Mouse (Mus musculus) kidney, embryonic 14.5 days (tissue): ENCODE measurements around the gene Gna15. TPM values are rescaled to one million over a fixed set of nuclear protein-coding genes. Genes with fewer than 3 reads are reported as not detected.

Source experiments
- ATAC-seq: fragments of 200-750 bp; cut with Nextera tagmentation; 2 replicates; pipeline ENCODE4 v1.8.0; 2017; ENCODE audit warnings: moderate number of reproducible peaks, mild to moderate bottlenecking, moderate TSS enrichment, moderate library complexity; ENCODE audit not compliant: low FRiP score, low TSS enrichment
- H3K27ac ChIP-seq: fragments of 300-500 bp; sonication (generic); 2 replicates; pipeline ENCODE4 v1.5.1; 2014; ENCODE audit warnings: low read depth, mild to moderate bottlenecking, low read length, moderate library complexity, mixed read lengths
- H3K27me3 ChIP-seq: fragments of 300-500 bp; sonication (generic); 2 replicates; pipeline ENCODE4 v1.6.1; 2014; ENCODE audit warnings: mild to moderate bottlenecking, low read length; ENCODE audit not compliant: control insufficient read depth, insufficient read depth
- H3K36me3 ChIP-seq: fragments of 300-500 bp; sonication (generic); 2 replicates; pipeline ENCODE4 v1.6.1; 2014; ENCODE audit warnings: low read length, mixed read lengths; ENCODE audit not compliant: control insufficient read depth, insufficient read depth
- H3K4me1 ChIP-seq: fragments of 300-500 bp; sonication (generic); 2 replicates; pipeline ENCODE4 v1.6.1; 2014; ENCODE audit warnings: low read length, mixed read lengths; ENCODE audit not compliant: control insufficient read depth, insufficient read depth
- H3K4me2 ChIP-seq: fragments of 300-500 bp; sonication (generic); replicated peaks from 2 replicates; pipeline ENCODE4 v1.6.1; 2014; ENCODE audit warnings: low read depth, mild to moderate bottlenecking, low read length
- H3K4me3 ChIP-seq: fragments of 300-500 bp; sonication (generic); 2 replicates; pipeline ENCODE4 v1.5.1; 2014; ENCODE audit warnings: mild to moderate bottlenecking, low read length
- H3K9ac ChIP-seq: fragments of 300-500 bp; sonication (generic); 2 replicates; pipeline ENCODE4 v1.6.1; 2014; ENCODE audit warnings: low read depth, mild to moderate bottlenecking, low read length, moderate library complexity
- H3K9me3 ChIP-seq: fragments of 300-500 bp; sonication (generic); 2 replicates; pipeline ENCODE4 v1.6.1; 2016; ENCODE audit warnings: low read length; ENCODE audit not compliant: control insufficient read depth
- WGBS: fragments of 180-500 bp; shearing (Covaris S2); extraction: QIAGEN DNeasy Blood & Tissue Kit; methylation state at CpG from one replicate; pipeline ENCODE4 v1.1.7; 2014; 5-methylcytosine and 5-hydroxymethylcytosine counted together
- polyA plus RNA-seq: library from polyadenylated mRNA; unstranded; fragments of >200 nt; fragmentation: Nextera tagmentation; extraction: Ambion mirVana; gene quantifications from 2 replicates; pipeline ENCODE4 v1.2.1, GENCODE M21; 2014

Gna15 gene
- 0.23 and 0.60 TPM in 2 replicates for polyA plus RNA-seq

DNA sequence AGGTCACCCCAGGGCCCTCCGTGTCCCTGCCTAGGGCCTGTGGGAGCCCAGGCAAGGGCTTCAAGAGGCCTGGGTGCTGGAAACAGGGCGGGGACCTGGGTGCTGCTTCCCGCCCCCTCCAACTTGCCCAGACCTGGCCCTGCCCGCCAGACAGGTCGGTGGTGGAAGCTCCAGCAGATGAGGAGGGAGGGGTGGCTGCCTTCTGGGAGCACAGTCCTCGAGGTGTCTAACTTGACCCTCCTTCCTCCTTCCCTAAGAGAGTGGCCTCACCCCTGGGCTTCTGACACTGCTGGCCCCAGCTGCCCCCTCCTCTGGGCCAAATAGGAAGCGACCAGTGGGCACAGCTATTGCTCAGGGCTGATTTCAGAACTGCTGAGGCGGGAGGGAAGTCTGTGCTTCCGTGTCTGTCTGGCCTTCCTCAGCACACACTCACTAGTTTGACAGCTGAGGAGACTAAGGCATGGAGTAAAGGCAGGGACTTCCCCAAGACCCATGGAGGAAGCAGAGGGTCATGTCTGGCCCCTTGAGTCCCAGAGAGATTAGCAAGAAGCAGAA lies at the start of gene Gna15:
Gene Gna15 (minus strand): TSS at position 175 of the 555 bp plus-strand sequence.
- no peak within 1 kb of the TSS for H3K4me2 ChIP-seq
- peaks cover 4% of the 10 kb centered on the region; the same call in 1 of the 2 replicates for H3K27me3 ChIP-seq
- H3K4me3 ChIP-seq: no peak within 1 kb of the TSS
- 0 out of 2 replicates have a peak within 1 kb of the TSS, but pooled peaks have one; percentile 7 for H3K9ac ChIP-seq
- H3K27ac ChIP-seq: no peak within 1 kb of the TSS
- no peaks in the 10 kb centered on the region for H3K4me1 ChIP-seq
- ATAC-seq: 0 out of 2 replicates have a peak, but pooled peaks have one; percentile 17
- H3K9me3 ChIP-seq: no peaks in the 10 kb centered on the region
- WGBS: 24% methylated on average over 9 of the region's 9 CpGs
- H3K36me3 ChIP-seq: peaks cover 6% of the 10 kb centered on the region; the same call in 1 of the 2 replicates

DNA sequence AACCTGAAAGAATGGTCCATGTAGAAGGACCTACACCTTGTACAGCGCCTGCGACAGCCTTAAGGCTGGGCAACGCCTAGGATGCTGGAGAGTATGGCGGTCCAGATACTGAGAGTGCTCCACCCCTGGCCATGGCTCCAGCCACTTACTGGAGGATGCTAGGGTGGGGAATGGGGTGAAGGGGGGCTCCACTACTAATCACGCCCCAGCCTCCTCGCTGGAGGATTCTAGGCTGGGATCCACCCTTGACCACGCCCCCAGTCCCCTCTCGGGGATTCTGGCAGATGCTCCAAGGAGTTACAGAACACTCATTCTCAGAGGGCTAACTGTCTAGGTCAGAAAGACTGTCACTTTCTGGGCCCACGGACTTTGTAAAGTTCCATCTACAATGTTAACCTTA lies 49.0 kb upstream of the Gna15 start:
- ATAC-seq: no peak
- H3K36me3 ChIP-seq: no peaks in the 10 kb centered on the region
- H3K9me3 ChIP-seq: no peaks in the 10 kb centered on the region
- peak overlapping the region; percentile 39 for H3K4me2 ChIP-seq
- 12% methylated on average over 9 of the region's 9 CpGs for WGBS
- H3K4me1 ChIP-seq: peaks cover 71% of the 10 kb centered on the region
- H3K27ac ChIP-seq: peak overlapping the region; percentile 59; the same call in 1 of the 2 replicates
- H3K27me3 ChIP-seq: peaks cover 6% of the 10 kb centered on the region; the same call in 1 of the 2 replicates
- no peak overlapping the region; the same call in 1 of the 2 replicates for H3K9ac ChIP-seq
- peak overlapping the region; percentile 8; the same call in 1 of the 2 replicates for H3K4me3 ChIP-seq

DNA sequence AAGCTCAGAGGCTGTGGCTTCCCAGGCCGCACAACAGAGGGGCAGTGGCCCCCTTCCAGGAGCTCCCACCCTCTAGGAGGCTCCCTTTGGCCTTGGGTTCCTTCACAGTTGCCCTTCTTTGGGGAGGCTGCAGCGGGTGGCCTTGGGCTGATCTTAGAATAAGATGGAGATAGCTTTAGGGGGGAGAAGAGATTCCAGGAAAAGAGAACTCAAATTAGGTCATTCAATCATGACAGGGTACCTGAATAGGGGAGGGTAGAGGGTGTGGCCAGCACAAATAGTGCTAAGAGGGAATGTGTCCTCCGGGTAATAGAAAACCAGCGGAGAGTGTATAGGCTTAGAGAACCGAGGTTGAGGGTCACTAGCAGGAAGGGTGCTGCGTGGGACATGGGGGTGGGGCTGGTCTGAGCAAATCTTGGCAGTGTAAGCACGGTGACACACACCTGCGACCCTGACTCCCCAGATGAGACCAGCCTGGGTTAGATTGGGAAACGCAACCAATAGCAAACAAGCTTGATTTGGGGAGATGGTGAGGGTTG lies 48.2 kb upstream of the Gna15 start:
- Histone ChIP-seq H3K4me3 (peak overlapping the region; percentile 22; the same call in 1 of the 2 replicates), H3K9me3 (no peaks in the 10 kb centered on the region), H3K4me2 (peak overlapping the region; percentile 39), H3K27ac (peak overlapping the region; percentile 83; the same call in 1 of the 2 replicates), H3K4me1 (peaks cover 73% of the 10 kb centered on the region), H3K36me3 (no peaks in the 10 kb centered on the region), H3K27me3 (peaks cover 3% of the 10 kb centered on the region; the same call in 1 of the 2 replicates), H3K9ac (peak overlapping the region; percentile 28; the same call in 1 of the 2 replicates)
- WGBS: 2% methylated on average over 9 of the region's 9 CpGs
- peak; percentile 1; the same call in 1 of the 2 replicates for ATAC-seq

DNA sequence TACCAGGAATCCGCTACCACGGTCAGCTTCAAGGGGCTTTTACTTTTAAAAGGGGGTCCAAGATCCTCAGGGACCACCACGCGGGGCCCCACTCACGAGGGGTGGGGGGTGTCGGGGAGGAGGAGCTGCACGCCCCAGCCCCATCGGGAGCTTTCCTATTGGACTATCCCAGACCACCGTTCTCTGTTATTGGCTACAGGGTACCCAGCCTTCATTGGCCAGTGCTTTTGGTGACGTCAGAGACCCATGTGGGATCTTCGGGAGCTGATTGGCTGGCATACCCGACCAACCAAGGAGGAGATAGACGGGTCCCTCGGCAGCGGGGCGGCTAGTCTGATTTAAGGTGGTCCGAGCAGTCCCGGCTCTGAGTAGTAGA lies 47.5 kb upstream of the Gna15 start:
- Histone ChIP-seq H3K27me3 (0 out of 2 replicates have a peak, but pooled peaks cover 3% of the 10 kb centered on the region), H3K4me3 (peak overlapping the region; percentile 25), H3K9ac (peak overlapping the region; percentile 2; the same call in 1 of the 2 replicates), H3K27ac (peak overlapping the region; percentile 90; the same call in 1 of the 2 replicates), H3K9me3 (no peaks in the 10 kb centered on the region), H3K4me2 (peak overlapping the region; percentile 61), H3K4me1 (peaks cover 70% of the 10 kb centered on the region), H3K36me3 (peaks cover 2% of the 10 kb centered on the region)
- ATAC-seq: peak; percentile 89
- WGBS: under 1% methylated on average over 18 of the region's 18 CpGs

DNA sequence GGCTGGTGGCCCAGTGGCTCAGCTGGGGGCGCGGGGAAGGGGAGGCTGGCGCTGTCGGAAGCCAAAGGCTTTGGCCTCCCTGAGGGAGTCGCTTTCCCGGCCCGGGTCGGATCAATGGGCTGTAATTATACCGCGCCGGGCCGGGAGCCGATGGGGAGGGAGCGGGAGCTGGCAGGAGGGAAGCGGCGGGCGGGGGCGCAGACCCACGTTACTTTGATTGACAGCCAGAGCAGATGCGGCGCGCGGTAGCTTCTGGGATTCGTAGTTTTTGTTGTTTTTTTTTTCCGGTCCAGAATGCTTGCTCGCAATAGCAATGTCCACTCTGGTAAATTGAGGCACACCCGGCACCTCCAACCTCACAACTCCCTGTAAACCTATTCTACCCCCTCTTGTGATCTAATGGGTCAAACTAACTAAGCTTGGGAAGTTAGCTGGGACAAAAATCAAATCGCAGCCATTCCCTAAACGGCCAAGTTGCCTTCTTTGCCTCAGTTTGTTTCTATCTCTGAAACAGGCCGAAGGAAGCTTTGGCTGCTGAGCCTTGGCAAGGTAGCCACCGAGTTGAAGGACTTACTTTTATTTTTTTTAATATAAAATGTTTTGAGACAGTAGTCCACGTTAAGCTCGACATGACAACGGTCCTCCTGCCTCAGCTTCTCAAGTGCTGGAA lies 46.9 kb upstream of the Gna15 start:
- no peaks in the 10 kb centered on the region for H3K27me3 ChIP-seq
- peak overlapping the region; percentile 90 for H3K27ac ChIP-seq
- peak overlapping the region; percentile 25 for H3K4me3 ChIP-seq
- H3K9ac ChIP-seq: peak overlapping the region; percentile 37
- under 1% methylated on average over 34 of the region's 34 CpGs for WGBS
- H3K36me3 ChIP-seq: peaks cover 7% of the 10 kb centered on the region
- H3K4me1 ChIP-seq: peaks cover 66% of the 10 kb centered on the region
- H3K9me3 ChIP-seq: no peaks in the 10 kb centered on the region
- peak overlapping the region; percentile 61 for H3K4me2 ChIP-seq
- ATAC-seq: peak; percentile 61

DNA sequence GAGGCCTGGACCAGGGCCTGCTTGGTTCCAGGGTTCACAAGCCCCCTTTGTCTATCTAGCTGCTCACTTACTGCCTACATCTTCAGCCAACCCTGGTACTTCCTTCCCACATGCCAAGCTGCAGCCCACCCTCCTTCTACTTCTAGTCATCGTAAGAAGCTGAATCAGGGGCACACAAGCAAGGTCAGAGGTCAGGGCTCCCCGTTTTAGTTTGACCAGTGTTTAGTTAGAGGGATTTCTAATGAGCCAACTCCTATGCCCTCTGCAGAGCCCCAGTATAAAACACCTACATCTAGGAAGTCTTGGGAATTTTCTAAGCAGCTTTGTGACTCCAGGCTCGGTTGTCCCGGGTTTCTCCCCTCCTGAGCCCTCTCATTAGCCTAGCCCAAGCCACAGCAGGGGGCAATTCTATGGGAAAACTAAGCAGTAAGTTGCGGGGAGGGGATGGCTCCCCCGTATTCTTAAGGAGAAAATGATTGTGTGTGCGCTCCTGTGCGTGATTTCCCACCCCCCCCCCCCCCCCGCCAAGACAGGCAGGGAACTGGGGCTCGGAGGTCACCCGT lies 46.3 kb upstream of the Gna15 start:
- H3K9ac ChIP-seq: peak overlapping the region; percentile 37

DNA sequence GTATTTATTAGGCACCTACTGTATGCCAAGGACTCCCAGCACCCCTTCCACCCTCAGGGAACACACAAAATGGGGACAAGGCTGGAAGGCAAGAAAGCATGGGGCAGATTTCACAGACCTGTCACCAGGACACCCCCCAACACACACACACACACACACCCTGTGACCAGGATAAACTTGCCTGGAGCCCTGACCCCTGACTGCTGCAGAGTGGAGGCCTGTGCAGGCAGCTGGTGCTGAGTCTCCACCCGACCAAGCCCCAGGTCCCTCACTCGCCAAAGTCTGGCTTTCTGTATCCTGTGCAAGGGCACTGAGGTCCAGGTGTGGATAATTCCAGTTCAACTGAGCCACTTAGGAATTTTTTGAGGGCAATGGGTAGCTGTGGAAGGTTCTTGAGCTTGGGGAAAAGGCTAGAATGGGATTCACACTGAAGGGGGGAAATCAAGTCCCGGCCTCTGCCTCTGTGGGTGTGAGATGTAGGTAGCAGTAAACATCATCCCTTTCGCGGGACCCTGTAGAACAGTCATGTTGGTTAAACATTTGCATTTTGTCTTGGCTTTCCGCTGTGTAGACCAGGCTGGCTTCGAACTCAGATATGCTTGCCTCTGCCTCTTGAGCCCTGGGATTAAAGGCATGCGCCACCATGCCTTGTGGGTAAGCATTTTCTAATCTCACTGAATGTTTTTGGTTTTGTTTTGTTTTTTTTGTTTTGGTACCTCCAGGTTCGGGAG lies 45.6 kb upstream of the Gna15 start:
- WGBS: 48% methylated on average over 9 of the region's 9 CpGs
- peak overlapping the region; percentile 90 for H3K27ac ChIP-seq
- ATAC-seq: no peak
- H3K4me2 ChIP-seq: no peak overlapping the region
- H3K4me3 ChIP-seq: no peak overlapping the region
- no peaks in the 10 kb centered on the region for H3K27me3 ChIP-seq
- no peaks in the 10 kb centered on the region for H3K9me3 ChIP-seq
- H3K9ac ChIP-seq: peak overlapping the region; percentile 37; the same call in 1 of the 2 replicates
- peaks cover 20% of the 10 kb centered on the region for H3K36me3 ChIP-seq
- H3K4me1 ChIP-seq: peaks cover 66% of the 10 kb centered on the region

More for the DNA sequence above, 46.3 kb upstream of the Gna15 start:
- Histone ChIP-seq H3K4me2 (peak overlapping the region; percentile 61), H3K36me3 (peaks cover 14% of the 10 kb centered on the region), H3K9me3 (no peaks in the 10 kb centered on the region), H3K4me3 (peak overlapping the region; percentile 25), H3K27ac (peak overlapping the region; percentile 90), H3K4me1 (peaks cover 65% of the 10 kb centered on the region), H3K27me3 (no peaks in the 10 kb centered on the region)
- ATAC-seq: peak; percentile 5
- WGBS: 2% methylated on average over 10 of the region's 11 CpGs
